Mouse (Mus musculus) E14TG2a.4 (cell line): ENCODE results near the gene Rpl10-ps3.

Experiments used
- H3K27me3 ChIP-seq: 2 replicates; pipeline ENCODE4 v1.6.1; 2014; ENCODE audit warnings: low read length, control low read depth; ENCODE audit not compliant: insufficient read depth
- H3K36me3 ChIP-seq: 2 replicates; pipeline ENCODE4 v1.6.1; 2014; ENCODE audit warnings: low read length, control low read depth; ENCODE audit not compliant: insufficient read depth
- H3K4me1 ChIP-seq: replicated peaks from 2 replicates; pipeline ENCODE4 v1.6.1; 2014; ENCODE audit warnings: low read depth, low read length, control low read depth
- H3K4me3 ChIP-seq: replicated peaks from 2 replicates; pipeline ENCODE4 v1.5.1; 2014; ENCODE audit warnings: mild to moderate bottlenecking, low read length
- H3K9me3 ChIP-seq: 2 replicates; pipeline ENCODE4 v1.6.1; 2014; ENCODE audit warnings: low read length, control low read depth
- CTCF ChIP-seq: conservative IDR thresholded peaks from 2 replicates; pipeline ENCODE4 v1.5.1; 2014; ENCODE audit warnings: low read length
- NANOG ChIP-seq: IDR thresholded peaks from 2 replicates; pipeline ENCODE4 v1.6.1; 2014; ENCODE audit warnings: borderline replicate concordance, low read length, mixed read lengths
- POU5F1 ChIP-seq: IDR thresholded peaks from 2 replicates; pipeline ENCODE4 v1.6.1; 2014; ENCODE audit warnings: low read length, borderline replicate concordance

Gene Rpl10-ps3

DNA sequence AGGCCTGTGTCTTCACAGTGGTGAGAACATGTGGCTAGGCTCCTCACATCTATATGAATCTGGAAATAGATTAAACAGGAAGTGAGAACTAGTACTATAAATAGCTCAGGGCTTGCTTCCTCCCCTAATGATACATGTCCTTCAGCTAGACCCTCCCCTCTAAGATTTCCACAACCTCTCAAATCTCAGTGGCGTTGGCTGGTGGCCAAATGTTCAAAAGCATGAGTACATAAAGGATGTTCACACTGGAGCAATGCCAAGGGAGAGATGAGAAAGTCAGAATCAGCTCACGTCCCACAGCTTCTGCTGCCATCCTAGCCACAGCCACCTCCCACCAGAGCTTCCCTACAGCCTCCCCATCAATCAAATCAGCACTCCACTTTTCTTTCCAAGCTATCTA, 46.4 kb downstream of the Rpl10-ps3 start:
- Histone ChIP-seq H3K4me3 (no peak overlapping the region), H3K4me1 (no peaks in the 10 kb centered on the region), H3K36me3 (no peaks in the 10 kb centered on the region), H3K27me3 (no peaks in the 10 kb centered on the region), H3K9me3 (no peaks in the 10 kb centered on the region)
- TF ChIP-seq POU5F1 = no peak
- TF ChIP-seq CTCF = no peak
- no peak for TF ChIP-seq NANOG
